Mouse (Mus musculus): ENCODE results near the gene Lrig1. TPM values are rescaled to one million over a fixed set of nuclear protein-coding genes. Genes with fewer than 3 reads are reported as not detected.

Lrig1 gene
- total and polyA plus RNA-seq, 3 experiments, result 23.3 to 32.7 (median 30.4) TPM

- intact Hi-C loops (cut with DNase I), result no loop called here
- Histone ChIP-seq H3K36me3 (ENCODE audit: control insufficient read depth, insufficient read depth, low read length) (no peaks in the 10 kb centered on the region), H3K79me2 (replicated peaks; ENCODE audit: control insufficient read depth, insufficient read depth, low read length) (no peaks in the 10 kb centered on the region), H3K4me3 (no peak overlapping the region), H3K27me3 (ENCODE audit: control insufficient read depth, insufficient read depth, low read length) (no peaks in the 10 kb centered on the region), H3K4me1 (ENCODE audit: control insufficient read depth, insufficient read depth, low read length) (peaks cover 9% of the 10 kb centered on the region), H3K9ac (ENCODE audit: low read depth, low read length) (no peak overlapping the region), H3K27ac (no peak overlapping the region)
- no peak for TF ChIP-seq CTCF (IDR thresholded peaks at IDR 0.05)
- TF ChIP-seq EP300 (IDR thresholded peaks at IDR 0.05; ENCODE audit: insufficient read depth, low read depth, low read length), result no peak
- no peak for TF ChIP-seq POLR2A (IDR thresholded peaks at IDR 0.05; ENCODE audit: insufficient read depth, low read depth, low read length)
- WGBS, result 83% methylated on average over 4 of the region's 4 CpGs
- no peak for DNase-seq
Measured at GRCm38 (mm10) chr6:94615936-94616335, 84.0 kb downstream of the Lrig1 start.

DNA sequence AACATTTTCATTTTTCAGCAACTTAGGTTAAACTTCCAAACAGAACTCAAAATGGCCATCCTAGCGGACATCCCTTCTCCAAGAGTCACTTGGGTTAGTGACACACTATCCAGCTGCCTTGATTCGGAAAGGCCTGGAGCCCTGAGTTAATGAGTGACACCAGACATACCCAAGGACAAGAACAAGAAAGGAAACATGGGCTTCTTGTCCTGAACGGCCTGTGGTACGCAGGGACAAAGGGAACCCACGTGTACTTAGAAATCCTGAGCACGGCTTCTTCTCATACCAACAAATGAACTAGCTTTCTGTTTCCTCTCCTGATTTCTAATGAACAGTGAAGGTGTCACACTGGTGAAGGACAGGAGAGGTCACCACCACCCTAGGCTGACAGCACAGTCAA is 85.6 kb downstream of the Lrig1 start:
- H3K27me3 ChIP-seq (ENCODE audit: control insufficient read depth, insufficient read depth, low read length), result no peaks in the 10 kb centered on the region
- H3K79me2 ChIP-seq (replicated peaks; ENCODE audit: control insufficient read depth, insufficient read depth, low read length), result no peaks in the 10 kb centered on the region
- no peak overlapping the region for H3K27ac ChIP-seq
- H3K36me3 ChIP-seq (ENCODE audit: control insufficient read depth, insufficient read depth, low read length), result no peaks in the 10 kb centered on the region
- H3K4me3 ChIP-seq, result no peak overlapping the region
- 90% methylated on average over 6 of the region's 6 CpGs for WGBS
- TF ChIP-seq CTCF (IDR thresholded peaks at IDR 0.05) (no peak), POLR2A (IDR thresholded peaks at IDR 0.05; ENCODE audit: insufficient read depth, low read depth, low read length) (no peak), EP300 (IDR thresholded peaks at IDR 0.05; ENCODE audit: insufficient read depth, low read depth, low read length) (no peak)
- DNase-seq, result no peak
- no peaks in the 10 kb centered on the region for H3K4me1 ChIP-seq (ENCODE audit: control insufficient read depth, insufficient read depth, low read length)
- intact Hi-C loops (cut with DNase I), result no loop called here
- H3K9ac ChIP-seq (ENCODE audit: low read depth, low read length), result no peak overlapping the region

- no peaks in the 10 kb centered on the region for H3K79me2 ChIP-seq (replicated peaks; ENCODE audit: control insufficient read depth, insufficient read depth, low read length)
- no peak overlapping the region; the same call in 1 of the 2 replicates for H3K27ac ChIP-seq
- H3K27me3 ChIP-seq (ENCODE audit: control insufficient read depth, insufficient read depth, low read length), result no peaks in the 10 kb centered on the region
- no peak for TF ChIP-seq POLR2A (IDR thresholded peaks at IDR 0.05; ENCODE audit: insufficient read depth, low read depth, low read length)
- TF ChIP-seq CTCF (IDR thresholded peaks at IDR 0.05), result no peak
- TF ChIP-seq EP300 (IDR thresholded peaks at IDR 0.05; ENCODE audit: insufficient read depth, low read depth, low read length), result no peak
- intact Hi-C loops (cut with DNase I), result no loop called here
- no peaks in the 10 kb centered on the region for H3K4me1 ChIP-seq (ENCODE audit: control insufficient read depth, insufficient read depth, low read length)
- DNase-seq, result no peak
- no peaks in the 10 kb centered on the region for H3K36me3 ChIP-seq (ENCODE audit: control insufficient read depth, insufficient read depth, low read length)
- no peak overlapping the region for H3K9ac ChIP-seq (ENCODE audit: low read depth, low read length)
- H3K4me3 ChIP-seq, result no peak overlapping the region
- 76% methylated on average over 6 of the region's 6 CpGs for WGBS
Measured at GRCm38 (mm10) chr6:94613235-94613895, 86.6 kb downstream of the Lrig1 start.

- DNase-seq, result no peak
- intact Hi-C loops (cut with DNase I), result loop anchor here (5.0 kb wide), 1 partner anchor 62 kb away; no protein-coding TSS in a partner anchor
- Histone ChIP-seq H3K27ac (no peak overlapping the region), H3K79me2 (replicated peaks; ENCODE audit: control insufficient read depth, insufficient read depth, low read length) (no peaks in the 10 kb centered on the region), H3K9ac (ENCODE audit: low read depth, low read length) (no peak overlapping the region), H3K4me3 (no peak overlapping the region), H3K4me1 (ENCODE audit: control insufficient read depth, insufficient read depth, low read length) (peaks cover 8% of the 10 kb centered on the region; the same call in 1 of the 2 replicates), H3K36me3 (ENCODE audit: control insufficient read depth, insufficient read depth, low read length) (no peaks in the 10 kb centered on the region), H3K27me3 (ENCODE audit: control insufficient read depth, insufficient read depth, low read length) (no peaks in the 10 kb centered on the region)
- TF ChIP-seq CTCF (IDR thresholded peaks at IDR 0.05) (no peak), EP300 (IDR thresholded peaks at IDR 0.05; ENCODE audit: insufficient read depth, low read depth, low read length) (no peak)
- 73% methylated on average over 2 of the region's 2 CpGs for WGBS
Measured at GRCm38 (mm10) chr6:94604546-94604945, 95.4 kb downstream of the Lrig1 start.

DNA sequence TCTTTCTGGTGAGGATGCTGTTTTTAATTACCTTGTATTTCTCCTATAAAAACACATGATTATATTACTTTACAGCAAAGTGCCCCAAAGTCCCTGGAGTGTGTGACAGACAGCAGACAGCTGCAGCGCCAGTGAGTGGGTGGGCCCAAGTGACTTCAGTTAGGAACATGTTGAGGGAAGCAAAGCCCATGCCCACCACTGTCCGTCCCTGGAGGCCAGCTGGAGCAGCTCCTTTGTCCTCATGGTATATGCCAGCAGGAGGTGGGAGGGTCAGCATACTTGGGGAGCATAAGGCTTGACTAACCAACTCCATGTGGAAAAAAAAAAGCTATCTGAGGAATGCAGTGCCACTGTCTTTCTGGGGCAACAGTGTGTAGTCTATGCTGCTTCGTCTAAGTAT is 95.9 kb downstream of the Lrig1 start:
- intact Hi-C loops (cut with DNase I), result loop anchor here (5.0 kb wide), 1 partner anchor 62 kb away; no protein-coding TSS in a partner anchor
- Histone ChIP-seq H3K9ac (ENCODE audit: low read depth, low read length) (no peak overlapping the region), H3K27me3 (ENCODE audit: control insufficient read depth, insufficient read depth, low read length) (no peaks in the 10 kb centered on the region), H3K4me1 (ENCODE audit: control insufficient read depth, insufficient read depth, low read length) (peaks cover 8% of the 10 kb centered on the region; the same call in 1 of the 2 replicates), H3K79me2 (replicated peaks; ENCODE audit: control insufficient read depth, insufficient read depth, low read length) (no peaks in the 10 kb centered on the region), H3K36me3 (ENCODE audit: control insufficient read depth, insufficient read depth, low read length) (no peaks in the 10 kb centered on the region), H3K4me3 (no peak overlapping the region), H3K27ac (no peak overlapping the region)
- WGBS, result 66% methylated on average over 3 of the region's 3 CpGs
- no peak for DNase-seq
- no peak for TF ChIP-seq CTCF (IDR thresholded peaks at IDR 0.05)
- TF ChIP-seq POLR2A (IDR thresholded peaks at IDR 0.05; ENCODE audit: insufficient read depth, low read depth, low read length), result no peak
- TF ChIP-seq EP300 (IDR thresholded peaks at IDR 0.05; ENCODE audit: insufficient read depth, low read depth, low read length), result no peak

- no peak for DNase-seq
- peak overlapping the region; percentile 15; the same call in 1 of the 2 replicates for H3K9ac ChIP-seq (ENCODE audit: low read depth, low read length)
- no peaks in the 10 kb centered on the region for H3K36me3 ChIP-seq (ENCODE audit: control insufficient read depth, insufficient read depth, low read length)
- intact Hi-C loops (cut with DNase I), result loop anchor here (5.0 kb wide), 1 partner anchor 60 kb away; no protein-coding TSS in a partner anchor
- H3K27ac ChIP-seq, result peak overlapping the region; percentile 77
- no peak overlapping the region for H3K4me3 ChIP-seq
- peaks cover 8% of the 10 kb centered on the region; the same call in 1 of the 2 replicates for H3K4me1 ChIP-seq (ENCODE audit: control insufficient read depth, insufficient read depth, low read length)
- H3K27me3 ChIP-seq (ENCODE audit: control insufficient read depth, insufficient read depth, low read length), result no peaks in the 10 kb centered on the region
- no peaks in the 10 kb centered on the region for H3K79me2 ChIP-seq (replicated peaks; ENCODE audit: control insufficient read depth, insufficient read depth, low read length)
- no peak for TF ChIP-seq EP300 (IDR thresholded peaks at IDR 0.05; ENCODE audit: insufficient read depth, low read depth, low read length)
- no peak for TF ChIP-seq CTCF (IDR thresholded peaks at IDR 0.05)
- no peak for TF ChIP-seq POLR2A (IDR thresholded peaks at IDR 0.05; ENCODE audit: insufficient read depth, low read depth, low read length)
- 58% methylated on average over 5 of the region's 5 CpGs for WGBS
Measured at GRCm38 (mm10) chr6:94601811-94602210, 98.1 kb downstream of the Lrig1 start.
